In genomic region chr7:102337326-102337725, GRCm38 (mm10) we compare ENCODE assay signal across 21 mouse cellular contexts.
DNase-seq lines count a peak whose midpoint lies in the region; ATAC-seq and TF ChIP-seq lines count a peak whose summit lies in the region.
"Had no signal": no experiment of that assay in that cellular context is flagged by ENCODE, and none has a peak within 500 bp of the region (broad histone marks: within the 10 kb centered on the region; RNA-seq: fewer than 3 reads in every experiment).

No protein-coding gene starts in this region.

- H3K9ac ChIP-seq in heart, embryonic 15.5 days, result no peak overlapping the region
- H3K9ac ChIP-seq in liver, adult 2 months (ENCODE audit: low read depth, low read length), result no peak overlapping the region
- H3K9ac ChIP-seq in liver, embryonic 11.5 days (ENCODE audit: low read depth, low read length), result no peak overlapping the region
- H3K9ac ChIP-seq in midbrain, embryonic 11.5 days (ENCODE audit: low read length), result no peak overlapping the region
- H3K9ac ChIP-seq: embryonic facial prominence, embryonic 13.5 days; forebrain, embryonic 15.5 days; hindbrain, embryonic 13.5 days; limb, embryonic 12.5 days; liver, embryonic 13.5 days; neural tube, embryonic 13.5 days had no signal

- no peak overlapping the region for H3K4me3 ChIP-seq in heart, embryonic 15.5 days
- H3K4me3 ChIP-seq in liver, adult 2 months (ENCODE audit: insufficient read depth, low read depth, low read length), result no peak overlapping the region
- no peak overlapping the region for H3K4me3 ChIP-seq in liver, embryonic 11.5 days (ENCODE audit: low read depth, low read length)
- H3K4me3 ChIP-seq in midbrain, embryonic 11.5 days (ENCODE audit: low read depth, low read length), result no peak overlapping the region
- H3K4me3 ChIP-seq in midbrain, embryonic 10.5 days, result no peak overlapping the region
- no peak overlapping the region for H3K4me3 ChIP-seq in small intestine, adult 2 months (ENCODE audit: low read depth, low read length)
- H3K4me3 ChIP-seq: embryonic facial prominence, embryonic 13.5 days; forebrain, embryonic 10.5 days; forebrain, embryonic 15.5 days; heart, embryonic 10.5 days; hindbrain, embryonic 13.5 days; layer of hippocampus, adult 2 months; left cerebral cortex, adult 2 months; limb, embryonic 12.5 days; liver, embryonic 13.5 days; neural tube, embryonic 13.5 days had no signal

- no peak for ATAC-seq in heart, embryonic 15.5 days (replicated peaks; ENCODE audit: insufficient number of reproducible peaks, insufficient read depth, low FRiP score, low read depth)
- no peak for ATAC-seq in liver, embryonic 11.5 days (replicated peaks; ENCODE audit: low FRiP score)
- no peak for ATAC-seq in midbrain, embryonic 11.5 days (ENCODE audit: low FRiP score)
- ATAC-seq: forebrain, embryonic 15.5 days; midbrain, embryonic 16.5 days had no signal

- no peak overlapping the region for H3K4me2 ChIP-seq in heart, embryonic 15.5 days
- no peak overlapping the region for H3K4me2 ChIP-seq in liver, embryonic 11.5 days
- H3K4me2 ChIP-seq in midbrain, embryonic 11.5 days, result no peak overlapping the region
- H3K4me2 ChIP-seq: embryonic facial prominence, embryonic 13.5 days; forebrain, embryonic 15.5 days; hindbrain, embryonic 13.5 days; limb, embryonic 12.5 days; liver, embryonic 13.5 days; neural tube, embryonic 13.5 days had no signal

- H3K4me1 ChIP-seq in heart, embryonic 15.5 days (replicated peaks), result peaks cover 15% of the 10 kb centered on the region
- peaks cover 6% of the 10 kb centered on the region for H3K4me1 ChIP-seq in liver, adult 2 months (ENCODE audit: control insufficient read depth, insufficient read depth, low read length)
- no peaks in the 10 kb centered on the region; the same call in none of the 2 replicates for H3K4me1 ChIP-seq in liver, embryonic 11.5 days (replicated peaks; ENCODE audit: control insufficient read depth, insufficient read depth, low read length)
- no peaks in the 10 kb centered on the region for H3K4me1 ChIP-seq in midbrain, embryonic 11.5 days (ENCODE audit: control insufficient read depth, insufficient read depth, low read length)
- H3K4me1 ChIP-seq in midbrain, embryonic 10.5 days, result no peaks in the 10 kb centered on the region
- H3K4me1 ChIP-seq in small intestine, adult 2 months (ENCODE audit: control insufficient read depth, insufficient read depth, insufficient read length, low read length), result peaks cover 5% of the 10 kb centered on the region; the same call in 1 of the 2 replicates
- H3K4me1 ChIP-seq: embryonic facial prominence, embryonic 13.5 days; forebrain, embryonic 10.5 days; forebrain, embryonic 15.5 days; hindbrain, embryonic 13.5 days; limb, embryonic 12.5 days; neural tube, embryonic 13.5 days had no signal

- TF ChIP-seq CTCF in liver, adult 2 months (IDR thresholded peaks at IDR 0.05; ENCODE audit: low read depth, low read length), result no peak
- TF ChIP-seq CTCF in small intestine, adult 2 months (IDR thresholded peaks at IDR 0.05; ENCODE audit: extremely low read depth, insufficient read length, insufficient replicate concordance, low read depth, low read length), result no peak

- H3K27ac ChIP-seq in heart, embryonic 15.5 days, result peak overlapping the region; percentile 49
- peak overlapping the region; percentile 12; the same call in 1 of the 2 replicates for H3K27ac ChIP-seq in liver, adult 2 months (replicated peaks; ENCODE audit: insufficient read depth, low read depth, low read length)
- no peak overlapping the region for H3K27ac ChIP-seq in liver, embryonic 11.5 days (ENCODE audit: low read depth, low read length)
- H3K27ac ChIP-seq in midbrain, embryonic 11.5 days (ENCODE audit: low read depth, low read length), result no peak overlapping the region
- no peak overlapping the region for H3K27ac ChIP-seq in midbrain, embryonic 10.5 days (replicated peaks)
- peak overlapping the region; percentile 49 for H3K27ac ChIP-seq in small intestine, adult 2 months (ENCODE audit: insufficient read depth, low read depth, low read length)
- H3K27ac ChIP-seq: embryonic facial prominence, embryonic 13.5 days; forebrain, embryonic 10.5 days; forebrain, embryonic 15.5 days; heart, embryonic 10.5 days; hindbrain, embryonic 13.5 days; layer of hippocampus, adult 2 months; left cerebral cortex, adult 2 months; limb, embryonic 12.5 days; liver, embryonic 13.5 days; neural tube, embryonic 13.5 days; stomach, postnatal 0 days had no signal

- H3K27me3 ChIP-seq in heart, embryonic 15.5 days, result no peaks in the 10 kb centered on the region
- H3K27me3 ChIP-seq in liver, adult 2 months (ENCODE audit: control insufficient read depth, insufficient read depth, low read length), result no peaks in the 10 kb centered on the region
- no peaks in the 10 kb centered on the region for H3K27me3 ChIP-seq in liver, embryonic 11.5 days (replicated peaks; ENCODE audit: control insufficient read depth, insufficient read depth, low read length)
- H3K27me3 ChIP-seq in midbrain, embryonic 11.5 days (ENCODE audit: control insufficient read depth, insufficient read depth, low read length), result no peaks in the 10 kb centered on the region
- H3K27me3 ChIP-seq in midbrain, embryonic 10.5 days (ENCODE audit: low read depth, poor library complexity, severe bottlenecking), result no peaks in the 10 kb centered on the region
- H3K27me3 ChIP-seq in small intestine, adult 2 months (ENCODE audit: control insufficient read depth, insufficient read depth, low read length), result no peaks in the 10 kb centered on the region
- H3K27me3 ChIP-seq: embryonic facial prominence, embryonic 13.5 days; forebrain, embryonic 15.5 days; hindbrain, embryonic 13.5 days; limb, embryonic 12.5 days; liver, embryonic 13.5 days; neural tube, embryonic 13.5 days had no signal

- DNase-seq in heart, postnatal 4 days, result no peak
- DNase-seq in liver, adult 2 months (ENCODE audit: extremely low read depth, low read depth, low spot score), result no peak
- DNase-seq in liver, embryonic 11.5 days (ENCODE audit: low spot score), result no peak
- peak; percentile 51 for DNase-seq in midbrain, embryonic 11.5 days (ENCODE audit: low spot score, missing footprints)
- DNase-seq in midbrain, embryonic 10.5 days (ENCODE audit: low spot score), result no peak
- DNase-seq in right cerebral cortex, postnatal 14 days, result no peak
- DNase-seq: cerebellum, postnatal 10 days; liver, embryonic 13.5 days had no signal

- H3K9me3 ChIP-seq in heart, embryonic 15.5 days (replicated peaks), result no peaks in the 10 kb centered on the region
- no peaks in the 10 kb centered on the region for H3K9me3 ChIP-seq in liver, embryonic 11.5 days (ENCODE audit: control insufficient read depth, low read length)
- no peaks in the 10 kb centered on the region for H3K9me3 ChIP-seq in midbrain, embryonic 11.5 days (ENCODE audit: control insufficient read depth, low read length)
- no peaks in the 10 kb centered on the region for H3K9me3 ChIP-seq in midbrain, embryonic 10.5 days (replicated peaks)
- H3K9me3 ChIP-seq: embryonic facial prominence, embryonic 13.5 days; forebrain, embryonic 10.5 days; forebrain, embryonic 15.5 days; heart, embryonic 10.5 days; hindbrain, embryonic 13.5 days; limb, embryonic 12.5 days; liver, embryonic 13.5 days; neural tube, embryonic 13.5 days had no signal

- no peaks in the 10 kb centered on the region for H3K36me3 ChIP-seq in heart, embryonic 15.5 days
- no peaks in the 10 kb centered on the region for H3K36me3 ChIP-seq in liver, adult 2 months (ENCODE audit: control insufficient read depth, insufficient read depth, low read length)
- no peaks in the 10 kb centered on the region for H3K36me3 ChIP-seq in liver, embryonic 11.5 days (ENCODE audit: control insufficient read depth, insufficient read depth, low read length)
- H3K36me3 ChIP-seq in midbrain, embryonic 11.5 days (ENCODE audit: control insufficient read depth, insufficient read depth, low read length), result no peaks in the 10 kb centered on the region
- no peaks in the 10 kb centered on the region for H3K36me3 ChIP-seq in midbrain, embryonic 10.5 days
- no peaks in the 10 kb centered on the region for H3K36me3 ChIP-seq in small intestine, adult 2 months (ENCODE audit: control insufficient read depth, insufficient read depth, low read length)
- H3K36me3 ChIP-seq: embryonic facial prominence, embryonic 13.5 days; forebrain, embryonic 10.5 days; forebrain, embryonic 15.5 days; heart, embryonic 10.5 days; hindbrain, embryonic 13.5 days; limb, embryonic 12.5 days; liver, embryonic 13.5 days; neural tube, embryonic 13.5 days had no signal

- WGBS in heart, embryonic 15.5 days, result 94% methylated on average over 5 of the region's 5 CpGs
- 84% methylated on average over 5 of the region's 5 CpGs for WGBS in liver, adult 2 months
- WGBS in liver, embryonic 11.5 days, result 92% methylated on average over 5 of the region's 5 CpGs
- WGBS in midbrain, embryonic 11.5 days, result 93% methylated on average over 5 of the region's 5 CpGs
- WGBS in midbrain, embryonic 10.5 days, result 93% methylated on average over 5 of the region's 5 CpGs
- 95% methylated on average over 5 of the region's 5 CpGs for WGBS in small intestine, adult 2 months

- H3K79me2 ChIP-seq in liver, adult 2 months (ENCODE audit: control insufficient read depth, insufficient read depth, low read length), result peaks cover 6% of the 10 kb centered on the region; the same call in 1 of the 2 replicates

- no peak for TF ChIP-seq POLR2A in liver, adult 2 months (IDR thresholded peaks at IDR 0.05; ENCODE audit: extremely low read depth, insufficient read depth, low read length)
- TF ChIP-seq POLR2A in small intestine, adult 2 months (IDR thresholded peaks at IDR 0.05; ENCODE audit: low read depth, low read length), result no peak

Comparison
In these comparisons a context has a peak if more than half of its experiments do, and no peak if none do; other contexts are left out.
1. H3K27ac ChIP-seq: peak in heart, embryonic 15.5 days (single experiment), liver, adult 2 months (single experiment) and small intestine, adult 2 months (single experiment); none in liver, embryonic 11.5 days (single experiment), midbrain, embryonic 11.5 days (single experiment) and midbrain, embryonic 10.5 days (single experiment).